Mouse (Mus musculus) c-Kit-positive CD71-positive TER-119-negative erythroid progenitor cells, embryonic 14.5 days (primary cell): ENCODE data around the gene Unkl.
"Not testable (repeated sequence)": the region's sequence is repeated elsewhere in the genome, so short reads cannot be mapped to it uniquely, and the experiment has no call there.

Experiments
- DNase-seq: peaks from one replicate; pipeline ENCODE4 v3.0.0-alpha.2; 2013; ENCODE audit warnings: low read depth

The Unkl gene

GRCm38 (mm10) chr17:25219492-25220295 is 31.5 kb downstream of the Unkl start:
- DNase-seq: no peak

DNA sequence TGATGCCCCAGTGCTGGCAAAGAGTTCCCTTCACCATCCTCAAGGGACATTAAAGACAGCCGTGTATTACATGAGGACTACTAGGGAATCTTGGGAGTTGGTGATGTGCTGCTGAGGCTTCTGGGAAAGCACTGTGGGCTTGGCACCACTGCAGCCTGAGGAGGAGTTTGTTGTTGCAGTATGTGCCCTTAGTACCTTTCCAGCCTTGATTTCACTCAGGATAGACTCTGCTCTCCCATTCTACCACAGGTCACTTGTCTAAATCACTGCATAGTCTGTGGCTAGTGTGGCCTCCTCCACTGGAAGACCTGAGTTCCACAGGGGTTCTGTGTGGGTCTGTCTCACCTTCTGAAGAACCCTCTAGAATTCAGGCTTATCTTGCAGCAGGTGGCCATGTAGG is 32.5 kb downstream of the Unkl start:
- DNase-seq: no peak

- peak; percentile 64 for DNase-seq
These were observed 33.8 kb downstream of the Unkl start for GRCm38 (mm10) chr17:25221821-25222503.

DNA sequence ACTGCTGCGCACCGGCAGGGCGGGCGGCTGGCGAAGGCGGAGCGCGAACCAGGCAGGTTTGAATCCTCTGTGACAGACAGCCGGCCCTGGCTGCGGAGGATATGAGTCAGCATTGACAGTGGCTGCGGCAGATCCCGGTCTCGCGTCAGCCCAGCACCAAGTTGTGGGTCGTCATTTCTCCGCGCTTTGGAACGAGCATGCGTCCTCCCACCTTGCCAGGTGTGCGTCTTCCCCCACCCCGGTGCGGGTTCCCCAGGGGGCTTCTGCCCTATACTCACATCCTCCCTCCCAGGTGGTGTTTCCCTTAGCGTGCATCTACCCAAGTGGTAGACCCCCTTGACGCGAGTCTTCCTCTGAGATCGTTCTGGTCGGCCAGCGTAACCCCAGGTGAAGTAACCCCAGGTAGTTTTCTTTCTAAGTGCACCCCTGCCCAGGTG is 34.3 kb downstream of the Unkl start:
- not testable (repeated sequence) for DNase-seq

GRCm38 (mm10) chr17:25222951-25223601 is 34.9 kb downstream of the Unkl start:
- peak; percentile 62 for DNase-seq

DNA sequence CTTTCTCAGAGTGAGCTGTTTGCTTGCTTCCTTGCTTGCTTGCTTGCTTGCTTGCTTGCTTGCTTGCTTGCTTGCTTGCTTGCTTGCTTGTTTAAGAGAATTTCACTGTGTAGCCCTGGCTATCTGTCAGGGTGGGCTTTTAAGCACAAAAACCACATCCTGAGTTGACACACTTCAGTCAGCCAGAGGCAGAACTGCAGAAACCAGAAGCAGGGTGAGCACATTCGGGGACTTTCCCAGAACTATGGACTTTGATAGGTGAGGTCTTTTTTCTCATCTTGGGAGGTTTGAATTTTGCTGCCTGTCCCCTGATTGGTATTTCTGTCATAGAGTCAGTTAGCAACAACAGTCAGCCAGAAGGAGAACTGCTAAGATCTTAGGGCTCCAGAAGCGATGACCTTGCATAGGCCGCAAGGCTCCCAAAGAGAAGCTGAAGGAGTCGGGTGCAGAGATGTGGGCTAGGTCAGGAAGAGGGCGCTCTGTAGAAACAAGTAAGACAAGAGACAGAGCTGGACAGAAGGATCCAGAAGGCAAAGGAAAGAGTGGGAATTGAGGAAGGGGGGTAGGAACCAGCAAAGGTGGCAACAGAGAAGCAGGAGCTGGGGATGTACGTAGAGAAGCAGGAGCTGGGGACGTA is 36.5 kb downstream of the Unkl start:
- peak; percentile 27 for DNase-seq

DNA sequence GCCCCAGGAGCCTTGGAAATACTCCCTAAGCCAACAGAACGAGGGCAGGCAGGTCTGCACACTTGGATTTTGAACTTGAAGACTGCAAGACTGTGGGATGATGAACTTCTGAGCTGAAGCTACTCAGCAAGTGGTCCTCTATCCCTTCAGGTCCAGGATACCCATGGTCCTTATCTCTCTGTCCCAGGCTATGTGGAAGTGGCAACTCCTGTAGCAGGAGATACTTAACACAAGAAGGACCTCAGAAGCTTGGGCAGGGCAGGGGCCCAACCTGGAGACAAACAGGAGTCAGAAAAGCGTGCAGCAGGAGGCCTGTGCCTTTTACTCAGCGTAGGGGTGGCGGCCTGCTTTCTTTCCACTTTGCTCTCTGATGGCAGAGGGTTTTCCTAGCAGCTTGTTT is 37.5 kb downstream of the Unkl start:
- DNase-seq: peak; percentile 66

DNA sequence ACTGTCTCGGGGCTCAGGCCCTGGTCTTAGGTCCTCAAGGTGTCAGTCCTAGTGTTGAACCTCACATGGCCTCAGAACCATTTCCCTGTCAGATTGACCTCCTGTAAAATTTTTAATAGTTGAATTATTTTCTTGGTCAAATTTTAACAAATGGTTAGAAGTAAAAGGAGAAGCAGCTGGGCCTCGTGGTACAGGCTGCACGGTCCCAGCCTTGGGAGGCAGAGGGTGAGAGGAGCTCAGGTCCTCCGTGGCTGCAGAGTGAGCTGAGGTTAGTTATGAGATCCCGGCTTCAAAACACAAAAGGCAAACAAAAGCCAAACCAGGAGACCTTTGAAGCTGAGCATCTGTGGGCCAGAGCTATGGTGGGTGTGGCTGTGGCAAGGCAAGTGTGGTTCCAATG is 39.8 kb downstream of the Unkl start:
- DNase-seq: no peak

DNA sequence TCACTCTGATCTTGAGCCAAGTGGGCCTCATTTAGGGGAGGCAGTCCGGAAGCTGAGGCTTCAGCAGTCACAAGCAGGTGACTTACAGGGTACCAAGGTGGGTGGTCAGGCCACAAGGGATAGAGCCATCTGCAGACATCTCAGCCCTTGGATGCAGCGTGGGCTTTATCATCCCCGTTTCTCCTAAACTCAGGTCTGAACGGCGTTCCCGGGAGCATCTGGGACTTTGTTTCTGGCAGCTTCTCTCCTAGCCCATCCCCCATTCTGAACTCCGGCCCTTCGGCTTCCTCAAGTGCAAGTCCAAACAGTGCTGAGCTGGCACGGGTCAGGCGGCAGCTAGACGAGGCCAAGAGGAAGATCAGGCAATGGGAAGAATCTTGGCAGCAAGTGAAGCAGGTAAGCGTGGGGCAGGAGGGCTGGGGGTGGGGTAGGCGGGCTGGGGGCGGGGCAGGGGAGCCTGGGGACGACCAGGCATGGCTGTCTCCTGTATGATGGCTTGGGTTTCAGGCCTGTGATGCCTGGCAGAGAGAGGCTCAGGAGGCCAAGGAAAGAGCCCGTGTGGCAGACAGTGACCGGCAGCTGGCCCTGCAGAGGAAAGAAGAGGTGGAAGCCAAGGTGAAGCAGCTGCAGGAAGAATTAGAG is 41.9 kb downstream of the Unkl start:
- DNase-seq: not testable (repeated sequence)

GRCm38 (mm10) chr17:25230700-25231099 is 42.5 kb downstream of the Unkl start:
- no peak for DNase-seq

DNA sequence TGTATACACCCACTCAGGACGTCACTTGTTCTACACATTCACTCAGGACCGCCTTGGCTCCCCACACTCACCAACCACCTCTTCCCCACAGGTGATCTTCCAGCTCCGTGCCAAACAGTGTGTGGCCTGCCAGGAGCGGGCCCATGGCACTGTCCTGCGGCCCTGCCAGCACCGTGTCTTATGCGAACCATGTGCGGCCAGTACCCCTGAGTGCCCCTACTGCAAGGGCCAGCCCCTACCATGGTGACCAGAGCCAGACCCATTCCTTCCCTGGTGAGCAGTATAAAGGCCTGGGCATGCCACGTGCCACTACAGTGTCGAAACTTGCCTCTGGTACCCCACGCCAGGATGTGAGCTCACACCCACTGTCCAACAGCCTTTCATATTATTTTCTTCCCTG is 43.4 kb downstream of the Unkl start:
- not testable (repeated sequence) for DNase-seq

GRCm38 (mm10) chr17:25235635-25236034 is 47.4 kb downstream of the Unkl start:
- no peak for DNase-seq

DNA sequence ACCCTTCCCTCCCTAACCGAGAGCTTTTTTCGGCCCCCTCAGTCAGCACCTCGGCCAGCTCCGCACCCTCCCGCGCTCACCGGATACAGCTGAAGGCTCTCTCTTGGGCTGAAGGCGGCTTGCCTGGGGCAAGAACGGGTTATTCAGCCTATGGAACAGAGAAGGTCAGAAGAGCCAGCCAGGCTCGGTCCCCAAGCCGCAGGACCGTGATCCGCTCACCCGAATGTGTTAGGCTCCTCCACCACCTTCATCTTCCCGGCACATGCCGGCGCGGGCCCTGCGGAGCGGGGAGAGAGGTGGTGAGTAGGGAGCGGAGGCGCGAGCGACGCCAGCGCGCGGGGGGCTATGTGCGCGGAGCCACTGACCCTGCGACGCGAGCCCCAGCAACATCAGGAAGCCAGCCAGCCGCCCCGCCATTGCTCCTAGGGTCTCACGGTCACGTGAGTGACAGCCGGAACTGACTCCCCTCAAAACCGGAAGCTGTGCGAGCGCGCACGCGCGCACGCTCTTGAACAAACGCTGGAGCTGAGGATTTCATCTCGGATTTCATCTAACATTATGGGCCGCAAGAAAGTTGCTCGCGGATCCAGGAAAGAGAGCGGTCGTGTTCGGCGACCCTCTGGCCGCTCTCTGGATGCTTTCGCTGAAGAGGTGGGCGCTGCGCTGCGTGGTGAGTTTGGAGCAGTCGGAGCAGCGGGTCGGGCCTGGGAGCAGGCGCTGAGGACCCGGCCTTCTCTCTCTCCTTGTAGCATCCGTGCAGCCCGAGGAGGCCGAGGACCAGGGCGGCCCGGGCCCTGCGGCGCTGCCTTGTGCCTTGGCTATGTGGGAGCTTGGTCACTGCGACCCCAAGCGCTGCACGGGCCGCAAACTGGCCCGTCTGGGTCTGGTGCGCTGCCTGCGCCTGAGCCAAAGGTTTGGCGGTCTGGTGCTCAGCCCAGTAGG is 51.8 kb downstream of the Unkl start, which contains the start of the genes Gnptg and Tsr3:
Gnptg (minus strand) TSS at position 430 of the 942 bp plus-strand sequence.
Tsr3 (plus strand) TSS at position 476 of the 942 bp plus-strand sequence.
- peak; percentile 89 for DNase-seq

DNA sequence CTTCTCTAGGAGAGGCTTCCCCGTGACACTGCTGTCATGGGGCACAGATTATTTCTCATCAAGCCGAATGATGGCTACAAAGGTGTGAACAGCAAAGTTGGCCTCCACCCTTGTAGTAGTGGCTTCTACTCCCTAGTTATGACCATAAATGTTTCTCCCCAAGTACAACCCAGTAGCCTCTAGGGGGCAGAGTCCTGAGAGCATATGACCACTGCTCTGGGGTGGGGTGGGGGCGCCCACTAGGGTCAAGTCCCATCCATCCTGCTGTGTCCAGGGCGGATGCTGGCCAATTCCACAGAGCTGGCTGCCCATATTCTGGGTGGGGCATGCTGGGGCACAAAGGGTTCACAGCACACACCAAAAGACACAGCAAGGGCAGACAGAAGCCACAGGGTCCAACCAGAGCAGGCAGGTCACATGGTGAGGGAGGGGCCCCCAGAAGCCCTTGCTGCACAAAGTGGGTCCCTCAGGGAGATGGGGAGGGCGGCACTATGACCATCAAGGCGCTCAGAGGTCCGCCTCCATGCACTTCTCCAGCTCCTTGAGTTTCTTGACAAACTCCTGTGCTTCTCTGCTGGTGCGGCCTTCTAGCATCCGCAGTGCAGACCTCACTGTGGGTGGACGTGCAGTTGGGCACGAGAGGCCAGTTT is 55.1 kb downstream of the Unkl start:
- no peak for DNase-seq

GRCm38 (mm10) chr17:25244239-25244638 is 56.0 kb downstream of the Unkl start:
- DNase-seq: no peak

DNA sequence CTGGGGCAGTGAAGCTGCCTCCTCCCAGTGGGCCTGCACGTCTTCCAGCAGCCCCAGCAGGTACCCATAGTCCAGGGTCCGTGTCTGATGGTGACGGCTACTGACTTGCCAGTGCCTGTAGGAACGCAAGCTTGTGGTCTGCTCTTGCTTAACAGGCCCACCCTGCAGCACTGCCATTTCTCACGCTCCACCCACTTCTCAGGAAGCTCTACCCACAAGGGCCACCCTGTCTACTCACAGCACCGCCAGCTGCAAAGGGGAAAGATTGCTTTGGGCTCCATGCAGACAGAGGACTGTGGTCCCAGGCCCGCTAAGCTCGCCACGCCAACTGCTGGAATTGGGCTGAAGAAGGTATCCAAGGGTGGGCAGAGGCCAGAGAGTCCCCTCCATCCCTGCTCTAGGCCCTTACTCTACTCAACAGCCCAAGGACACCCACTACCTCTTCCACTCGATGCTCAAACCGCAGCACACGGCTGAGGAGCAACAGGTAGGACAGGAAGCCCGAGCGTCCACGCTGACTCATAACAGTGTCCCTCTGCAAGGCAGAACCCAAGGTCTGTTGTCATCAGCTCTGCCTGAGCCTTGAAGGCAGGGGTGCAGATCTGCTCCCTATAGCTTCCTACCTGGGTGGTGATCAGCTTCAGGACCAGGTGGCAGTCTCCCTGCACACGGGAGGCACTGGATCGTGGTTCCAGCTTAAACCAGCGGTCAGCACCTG is 60.0 kb downstream of the Unkl start:
- DNase-seq: peak; percentile 19

DNA sequence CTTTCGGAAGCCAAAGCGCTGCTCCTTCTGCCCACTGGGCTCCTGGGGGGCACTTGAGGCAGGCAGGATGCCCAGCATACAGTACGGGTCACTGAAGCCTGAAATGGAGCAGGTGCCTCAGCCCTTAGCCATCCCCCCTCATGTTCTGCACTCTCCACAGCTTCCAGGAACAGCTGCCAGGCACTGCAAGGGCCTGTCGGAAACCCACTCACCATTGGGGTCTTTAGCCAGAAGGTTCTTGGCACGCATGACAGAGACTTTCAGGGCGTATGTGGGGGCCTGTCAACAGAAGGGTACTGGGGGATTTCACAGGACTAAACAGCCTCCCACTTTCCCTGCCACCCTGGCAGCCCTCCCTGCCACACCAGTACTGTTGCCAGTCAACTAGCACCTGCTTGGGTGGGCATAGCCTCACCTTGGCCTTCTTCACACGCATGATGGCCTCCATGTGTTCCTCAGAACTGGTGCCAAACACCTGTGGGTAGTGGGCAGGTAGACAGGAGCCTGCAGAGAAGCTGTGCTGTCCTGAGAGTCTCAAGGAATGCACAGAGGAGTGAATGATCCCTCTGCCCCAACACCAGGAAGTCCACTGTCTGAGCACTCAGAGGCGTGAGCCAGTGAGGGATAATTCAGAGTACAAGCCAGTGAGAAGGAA is 62.1 kb downstream of the Unkl start:
- DNase-seq: no peak

- DNase-seq: no peak
These were observed 64.4 kb downstream of the Unkl start for GRCm38 (mm10) chr17:25252643-25253042.

- no peak for DNase-seq
These were observed 65.6 kb downstream of the Unkl start for GRCm38 (mm10) chr17:25253760-25254159.
